Mouse (Mus musculus) skeletal muscle tissue, adult 2 months (tissue): ENCODE data around the gene Olfr1002.
"Not testable (repeated sequence)": the region's sequence is repeated elsewhere in the genome, so short reads cannot be mapped to it uniquely, and the experiment has no call there.

Source experiments
- DNase-seq: peaks from one replicate; pipeline ENCODE4 v3.0.0-alpha.2; 2012; ENCODE audit warnings: low read depth, low spot score

Olfr1002 gene

DNA sequence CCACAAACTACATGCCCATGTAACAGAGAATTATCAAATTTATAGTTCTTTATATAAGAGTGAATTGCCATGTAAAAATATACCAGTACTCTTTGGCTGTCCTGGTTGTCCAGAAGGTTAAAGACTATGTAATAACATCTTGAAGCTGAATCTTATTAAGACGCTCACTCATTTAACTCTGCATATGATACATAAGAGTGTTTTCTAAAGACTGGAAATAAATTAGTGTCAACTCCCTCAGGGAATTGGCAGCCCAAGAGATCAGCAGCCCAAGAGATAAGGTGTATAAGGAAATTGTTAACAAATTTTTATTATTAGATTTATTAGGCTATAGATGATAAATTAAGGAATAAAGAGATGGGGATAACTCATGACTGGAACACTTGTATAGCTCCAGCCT lies at the start of gene Olfr1002:
Gene Olfr1002, minus strand, starts transcription at position 101 of the 400 bp plus-strand sequence.
- DNase-seq, result no peak

DNA sequence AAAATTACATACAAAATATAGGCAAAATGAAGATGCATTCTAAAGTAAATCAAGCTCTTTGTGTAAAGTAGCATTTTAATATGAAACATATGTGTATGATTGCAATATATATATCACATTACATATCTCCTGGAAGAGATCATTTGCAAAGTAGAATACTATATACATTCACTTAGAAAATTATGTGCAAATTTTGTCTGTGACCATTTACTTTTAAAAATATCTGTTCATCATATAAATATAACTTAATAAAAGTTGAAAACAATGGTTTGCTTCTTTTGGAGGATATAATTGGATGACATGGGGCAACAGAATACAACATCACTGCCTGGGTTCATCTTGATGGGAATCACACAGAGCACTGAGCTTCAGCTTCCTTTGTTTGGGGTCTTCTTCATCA lies 38.6 kb upstream of the Olfr1002 start, which contains the start of gene Olfr1008:
Gene Olfr1008, plus strand, starts transcription at position 301 of the 400 bp plus-strand sequence.
- DNase-seq, result no peak

DNA sequence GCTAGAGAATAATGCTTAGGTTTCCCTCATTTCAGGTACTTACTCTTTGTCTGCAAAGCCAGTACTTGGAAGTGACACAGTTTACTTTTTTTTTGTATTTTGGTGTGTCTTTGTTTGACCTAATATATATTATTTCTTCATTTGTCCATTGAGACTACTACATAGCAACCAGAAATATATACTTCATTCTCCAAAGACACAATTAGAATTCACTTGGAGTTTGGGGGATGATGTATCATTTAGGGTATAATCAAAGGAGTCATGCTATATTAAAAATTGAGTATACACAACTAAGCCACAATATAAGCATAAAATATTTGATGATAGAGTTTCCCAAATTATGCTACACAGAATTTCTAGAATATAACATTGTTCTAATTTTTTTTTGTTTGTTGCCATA lies 28.2 kb upstream of the Olfr1002 start, which contains the start of gene Olfr1006:
Gene Olfr1006, minus strand, starts transcription at position 101 of the 400 bp plus-strand sequence.
- DNase-seq, result no peak

DNA sequence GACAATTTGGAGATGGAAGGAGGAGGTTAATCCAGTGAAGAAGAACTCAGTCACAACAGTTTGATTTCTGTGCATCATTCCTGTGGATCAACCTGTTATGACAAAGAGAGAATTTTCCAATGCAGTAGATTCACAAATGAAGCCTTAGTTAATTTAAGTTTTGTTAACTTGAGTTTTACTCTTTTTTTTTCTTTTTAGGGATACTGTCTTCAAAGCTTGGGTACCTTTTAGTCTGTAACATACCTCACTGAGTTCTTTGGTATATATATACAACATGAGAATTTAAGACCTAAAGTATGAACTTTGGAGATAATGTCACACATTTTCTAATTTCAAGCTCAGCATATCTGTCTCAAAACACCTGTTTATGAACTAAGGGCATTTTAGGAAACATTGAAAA lies 13.9 kb upstream of the Olfr1002 start, which contains the start of gene Olfr154:
Gene Olfr154, minus strand, starts transcription at position 101 of the 400 bp plus-strand sequence.
- DNase-seq, result not testable (repeated sequence)

DNA sequence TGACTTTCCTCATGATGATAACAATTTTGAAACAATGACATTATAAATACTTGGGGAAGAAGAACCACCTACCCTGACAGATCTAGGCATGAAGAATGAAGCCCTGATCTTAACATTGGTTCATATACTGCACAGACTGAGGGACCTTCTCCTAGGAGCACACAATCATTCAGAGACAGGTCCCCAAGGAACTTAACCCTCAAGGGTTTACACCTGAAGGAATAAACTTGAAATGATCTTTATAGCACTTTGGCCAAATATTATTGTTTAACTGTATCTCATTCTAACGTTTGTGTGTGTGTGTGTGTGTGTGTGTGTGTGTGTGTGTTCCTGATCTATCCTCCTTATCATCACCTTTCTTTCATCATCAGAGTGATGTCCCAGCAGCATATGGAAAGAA lies 38.7 kb downstream of the Olfr1002 start, which contains the start of gene Olfr1000:
Gene Olfr1000, minus strand, starts transcription at position 101 of the 400 bp plus-strand sequence.
- DNase-seq, result no peak
